Mouse (Mus musculus): Measurements from ENCODE around the gene Olfr123.

Olfr123 gene

DNA sequence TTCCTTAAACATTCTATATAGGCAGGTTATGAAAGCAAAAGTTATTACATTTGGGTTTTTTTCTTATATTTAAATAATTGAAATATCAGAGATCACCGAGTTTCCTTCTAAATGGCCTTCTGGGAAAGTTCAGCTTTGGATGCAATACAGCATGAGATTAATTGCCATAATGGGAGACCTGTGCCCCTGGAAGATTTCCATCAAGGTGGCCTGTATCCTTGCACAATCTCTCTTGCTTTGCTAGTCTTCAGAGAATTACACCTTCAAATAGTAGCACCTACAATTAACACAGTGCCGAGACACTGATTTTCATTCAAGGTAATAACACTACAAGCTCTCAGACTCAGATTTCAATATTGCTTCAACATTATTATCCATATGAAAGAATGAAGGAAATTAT lies at the start of gene Olfr123:
Gene Olfr123, plus strand, starts transcription at position 301 of the 400 bp plus-strand sequence.
- no peak for DNase-seq

DNA sequence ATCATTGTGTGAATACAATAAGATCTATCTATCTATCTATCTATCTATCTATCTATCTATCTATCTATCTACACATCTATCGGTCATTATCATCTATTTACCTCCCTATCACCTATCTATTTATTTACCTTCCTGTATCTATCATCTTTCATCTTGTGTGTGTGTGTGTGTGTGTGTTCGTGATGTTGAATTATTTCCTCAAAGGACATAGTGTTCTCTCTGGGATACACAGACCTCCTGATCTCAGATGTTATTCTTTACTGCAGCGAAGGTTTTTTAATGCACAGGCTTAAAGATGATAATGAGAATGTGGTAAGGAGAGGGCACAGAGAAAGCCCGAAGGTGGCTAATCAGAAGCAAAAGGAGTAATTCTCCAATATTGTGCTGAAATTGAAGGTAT lies 25.0 kb upstream of the Olfr123 start, which contains the start of gene Olfr122:
Gene Olfr122, plus strand, starts transcription at position 301 of the 400 bp plus-strand sequence.
- DNase-seq = no peak

DNA sequence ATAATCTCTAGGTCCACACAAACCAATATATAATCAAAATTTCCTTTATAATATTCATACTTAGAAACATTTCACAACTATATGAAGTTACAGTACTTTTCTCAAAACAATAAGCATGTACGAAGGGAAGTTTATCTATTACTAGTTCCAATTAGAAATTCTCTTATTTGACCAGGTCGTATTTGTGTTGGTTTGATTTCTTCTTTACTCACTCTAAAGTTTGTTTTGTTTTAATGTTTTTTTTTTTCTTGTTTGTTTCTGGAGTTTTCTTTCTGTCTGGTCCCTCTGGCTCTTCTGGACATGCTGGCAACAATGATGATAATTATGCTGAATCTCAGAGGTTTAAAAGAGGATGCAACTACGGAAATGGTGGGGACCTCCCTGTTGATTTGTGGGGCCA lies 6.3 kb downstream of the Olfr123 start, which contains the start of gene Olfr124:
Gene Olfr124, plus strand, starts transcription at position 301 of the 400 bp plus-strand sequence.
- no peak for DNase-seq

DNA sequence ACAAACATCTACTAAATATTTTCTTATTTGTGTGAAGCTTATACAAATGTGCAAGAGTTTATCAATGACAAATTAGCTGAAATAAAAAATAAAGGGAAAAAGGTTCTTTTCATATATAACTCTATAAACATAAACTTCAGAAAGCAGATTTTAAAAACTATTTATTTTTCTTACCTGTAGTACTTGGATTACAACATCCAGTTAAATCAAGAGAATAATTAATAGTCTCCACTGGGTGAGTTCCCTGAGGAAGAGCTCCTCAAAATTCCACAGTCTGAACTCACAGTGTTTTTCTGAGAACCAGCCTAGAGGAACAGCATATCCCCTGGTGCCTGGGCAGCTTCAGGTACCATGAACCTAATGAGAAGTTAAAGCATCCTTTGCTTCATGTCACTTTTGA lies 39.3 kb downstream of the Olfr123 start, which contains the start of gene Olfr125:
Gene Olfr125, plus strand, starts transcription at position 301 of the 400 bp plus-strand sequence.
- no peak for DNase-seq

DNA sequence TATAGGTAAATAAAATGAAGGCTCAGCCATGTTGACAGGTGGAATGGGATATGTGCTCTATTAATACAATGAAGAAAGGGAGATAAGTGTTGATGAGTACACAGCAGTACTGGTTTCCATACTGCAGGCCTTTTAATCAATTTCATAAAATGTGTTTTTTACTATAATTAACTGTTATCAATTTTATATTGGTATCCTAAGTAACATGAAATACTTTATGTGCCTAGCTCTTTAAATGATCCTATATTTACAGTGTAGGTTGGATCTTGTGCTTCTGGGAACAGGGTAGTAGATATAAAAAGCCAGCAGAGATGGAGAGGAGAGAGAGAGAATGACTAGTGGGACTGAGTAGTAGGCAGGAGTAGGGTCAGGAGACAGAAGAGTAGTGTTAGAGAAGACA lies 53.9 kb downstream of the Olfr123 start, which contains the start of gene Olfr126:
Gene Olfr126, plus strand, starts transcription at position 301 of the 400 bp plus-strand sequence.
- DNase-seq = no peak
